Mouse (Mus musculus) limb, embryonic 10.5 days (tissue): ENCODE data around the gene Bptf. TPM values are rescaled to one million over a fixed set of nuclear protein-coding genes. Genes with fewer than 3 reads are reported as not detected.
"Not testable (repeated sequence)": the region's sequence is repeated elsewhere in the genome, so short reads cannot be mapped to it uniquely, and the experiment has no call there.

Experiments used
- DNase-seq: peaks from one replicate; pipeline ENCODE4 v3.0.0-alpha.2; 2017; ENCODE audit warnings: low spot score
- H3K27ac ChIP-seq: fragments of 300-500 bp; sonication (generic); 2 replicates; pipeline ENCODE4 v1.5.1; 2016; ENCODE audit warnings: mild to moderate bottlenecking
- H3K27me3 ChIP-seq: fragments of 300-500 bp; sonication (generic); 2 replicates; pipeline ENCODE4 v1.6.1; 2016; ENCODE audit warnings: low read depth, mild to moderate bottlenecking; ENCODE audit not compliant: poor library complexity, severe bottlenecking
- H3K36me3 ChIP-seq: fragments of 300-500 bp; sonication (generic); 2 replicates; pipeline ENCODE4 v1.6.1; 2016; ENCODE audit warnings: mild to moderate bottlenecking, moderate library complexity
- H3K4me1 ChIP-seq: fragments of 300-500 bp; sonication (generic); 2 replicates; pipeline ENCODE4 v1.6.1; 2016
- H3K4me3 ChIP-seq: fragments of 300-500 bp; sonication (generic); 2 replicates; pipeline ENCODE4 v1.5.1; 2016; ENCODE audit warnings: mild to moderate bottlenecking, moderate library complexity
- H3K9me3 ChIP-seq: fragments of 300-500 bp; sonication (generic); replicated peaks from 2 replicates; pipeline ENCODE4 v1.6.1; 2016; ENCODE audit warnings: mild to moderate bottlenecking
- WGBS: fragments of 180-500 bp; shearing (Covaris S2); methylation state at CpG from one replicate; pipeline ENCODE4 v1.1.7; 2016; 5-methylcytosine and 5-hydroxymethylcytosine counted together
- polyA plus RNA-seq: library from polyadenylated mRNA; unstranded; fragments of >200 nt; fragmentation: Nextera tagmentation; extraction: Ambion mirVana; gene quantifications from 2 replicates; pipeline ENCODE4 v1.2.1, GENCODE M21; 2016

Bptf gene
- 33.8 and 38.8 TPM in 2 replicates for polyA plus RNA-seq

GRCm38 (mm10) chr11:107131749-107132421 is at the start of gene Bptf:
TSS of gene Bptf (minus strand) at chr11:107132127.
- Histone ChIP-seq H3K4me3 (peak within 1 kb of the TSS; percentile 92), H3K36me3 (peaks cover 9% of the 10 kb centered on the region), H3K27ac (peak within 1 kb of the TSS; percentile 99), H3K9me3 (no peaks in the 10 kb centered on the region), H3K27me3 (no peaks in the 10 kb centered on the region), H3K4me1 (peaks cover 20% of the 10 kb centered on the region)
- peak; percentile 93 for DNase-seq
- 2% methylated on average over 78 of the region's 94 CpGs for WGBS

GRCm38 (mm10) chr11:107161215-107161614 is 29.3 kb upstream of the Bptf start:
- Histone ChIP-seq H3K4me1 (no peaks in the 10 kb centered on the region), H3K4me3 (no peak overlapping the region), H3K27ac (no peak overlapping the region), H3K27me3 (no peaks in the 10 kb centered on the region), H3K9me3 (no peaks in the 10 kb centered on the region), H3K36me3 (peaks cover 21% of the 10 kb centered on the region)
- no peak for DNase-seq
- 79% methylated on average over 4 of the region's 4 CpGs for WGBS

DNA sequence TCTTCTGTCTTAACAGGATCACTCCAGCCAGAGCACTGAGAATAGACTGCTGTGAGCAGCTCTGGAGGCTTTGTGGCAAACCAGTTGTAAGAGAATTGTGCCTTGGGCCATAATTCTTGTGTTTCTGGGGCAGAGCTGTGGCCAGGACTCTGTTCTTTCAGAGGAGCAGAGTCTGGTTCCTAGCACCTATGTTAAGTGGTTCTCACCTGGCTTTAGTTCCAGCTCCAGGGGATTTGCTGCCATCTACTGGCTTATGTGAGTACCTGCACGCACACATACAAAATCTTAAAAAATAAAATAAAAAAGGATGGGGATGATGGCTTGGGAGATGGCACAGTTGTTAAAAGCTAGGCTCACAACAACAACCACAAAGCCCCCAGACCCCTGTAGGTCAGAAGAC is 27.1 kb upstream of the Bptf start:
- no peak for DNase-seq
- no peaks in the 10 kb centered on the region for H3K9me3 ChIP-seq
- WGBS, result 42% methylated on average over 1 of the region's 1 CpGs
- no peak overlapping the region for H3K27ac ChIP-seq
- no peak overlapping the region for H3K4me3 ChIP-seq
- no peaks in the 10 kb centered on the region for H3K27me3 ChIP-seq
- no peaks in the 10 kb centered on the region for H3K4me1 ChIP-seq
- H3K36me3 ChIP-seq, result 0 out of 2 replicates have a peak, but pooled peaks cover under 1% of the 10 kb centered on the region

DNA sequence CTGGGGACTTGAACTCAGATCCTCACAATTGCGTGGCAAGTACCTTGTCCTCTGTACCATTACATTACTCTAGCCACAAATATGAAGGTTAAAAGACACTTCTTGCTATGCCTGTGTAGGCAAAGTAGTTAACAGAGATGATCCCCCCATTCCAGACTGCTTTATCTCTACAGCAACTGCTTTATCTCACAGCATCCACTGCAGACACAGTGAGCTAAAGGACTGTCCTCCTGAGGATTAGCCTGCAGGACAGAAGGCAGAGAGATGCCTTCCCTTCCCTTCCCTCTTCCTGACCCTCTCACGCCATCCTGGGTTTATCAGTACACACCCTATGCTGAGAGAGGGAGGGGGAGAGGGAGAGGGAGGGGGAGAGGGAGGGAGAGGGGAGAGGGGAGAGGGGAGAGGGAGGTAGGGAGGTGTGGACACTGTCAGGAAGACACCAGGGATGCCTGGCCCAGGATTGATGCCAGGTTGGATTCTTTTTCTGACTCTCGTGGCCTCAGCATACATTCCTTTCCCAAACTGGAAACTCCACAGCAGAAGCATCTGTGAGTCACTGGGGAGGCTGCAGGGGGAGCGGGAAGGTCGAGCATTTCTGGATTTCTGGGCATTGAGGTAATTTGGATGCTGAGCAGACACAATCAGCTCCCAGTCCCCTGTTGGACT is 25.2 kb upstream of the Bptf start:
- DNase-seq, result no peak
- Histone ChIP-seq H3K9me3 (no peaks in the 10 kb centered on the region), H3K27me3 (no peaks in the 10 kb centered on the region), H3K27ac (no peak overlapping the region), H3K36me3 (no peaks in the 10 kb centered on the region), H3K4me1 (no peaks in the 10 kb centered on the region), H3K4me3 (no peak overlapping the region)
- whole genome bisulfite sequencing, result 54% methylated on average over 5 of the region's 5 CpGs

GRCm38 (mm10) chr11:107155292-107155691 is 23.4 kb upstream of the Bptf start:
- Histone ChIP-seq H3K27me3 (no peaks in the 10 kb centered on the region), H3K9me3 (no peaks in the 10 kb centered on the region), H3K4me1 (no peaks in the 10 kb centered on the region), H3K36me3 (no peaks in the 10 kb centered on the region), H3K4me3 (no peak overlapping the region), H3K27ac (no peak overlapping the region)
- DNase-seq, result no peak
- whole genome bisulfite sequencing, result 91% methylated on average over 5 of the region's 5 CpGs

GRCm38 (mm10) chr11:107154431-107154830 is 22.5 kb upstream of the Bptf start:
- H3K27ac ChIP-seq, result no peak overlapping the region
- no peak for DNase-seq
- no peaks in the 10 kb centered on the region for H3K36me3 ChIP-seq
- 78% methylated on average over 7 of the region's 7 CpGs for WGBS
- no peaks in the 10 kb centered on the region for H3K27me3 ChIP-seq
- H3K4me3 ChIP-seq, result no peak overlapping the region
- H3K9me3 ChIP-seq, result no peaks in the 10 kb centered on the region
- H3K4me1 ChIP-seq, result no peaks in the 10 kb centered on the region

- H3K27ac ChIP-seq, result no peak overlapping the region
- no peaks in the 10 kb centered on the region for H3K27me3 ChIP-seq
- H3K4me3 ChIP-seq, result no peak overlapping the region
- no peaks in the 10 kb centered on the region for H3K36me3 ChIP-seq
- H3K9me3 ChIP-seq, result no peaks in the 10 kb centered on the region
- no peak for DNase-seq
- 79% methylated on average over 5 of the region's 5 CpGs for WGBS
- no peaks in the 10 kb centered on the region for H3K4me1 ChIP-seq
Measured at GRCm38 (mm10) chr11:107153645-107154044, 21.7 kb upstream of the Bptf start.

DNA sequence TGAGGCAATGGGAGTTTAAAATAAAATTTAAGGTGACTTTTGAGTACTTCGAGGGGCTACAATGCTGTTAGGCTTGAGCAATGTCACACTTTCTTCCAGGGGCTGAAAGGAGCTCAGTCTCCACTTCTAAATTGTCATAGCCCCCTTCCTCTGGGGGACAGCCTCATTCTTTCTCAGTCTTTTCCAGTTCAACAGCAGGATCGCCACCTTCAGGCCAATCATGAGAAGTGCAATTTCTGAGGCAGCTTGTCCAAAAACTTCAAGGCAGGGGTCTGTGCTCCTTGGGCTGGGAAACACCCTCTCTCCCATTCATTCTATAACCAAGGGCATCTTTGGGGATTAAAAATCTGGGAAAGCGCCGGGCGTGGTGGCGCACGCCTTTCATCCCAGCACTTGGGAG is 19.9 kb upstream of the Bptf start:
- Histone ChIP-seq H3K4me3 (no peak overlapping the region), H3K9me3 (no peaks in the 10 kb centered on the region), H3K27ac (no peak overlapping the region), H3K36me3 (no peaks in the 10 kb centered on the region), H3K27me3 (no peaks in the 10 kb centered on the region), H3K4me1 (no peaks in the 10 kb centered on the region)
- WGBS, result 74% methylated on average over 7 of the region's 7 CpGs
- DNase-seq, result no peak

DNA sequence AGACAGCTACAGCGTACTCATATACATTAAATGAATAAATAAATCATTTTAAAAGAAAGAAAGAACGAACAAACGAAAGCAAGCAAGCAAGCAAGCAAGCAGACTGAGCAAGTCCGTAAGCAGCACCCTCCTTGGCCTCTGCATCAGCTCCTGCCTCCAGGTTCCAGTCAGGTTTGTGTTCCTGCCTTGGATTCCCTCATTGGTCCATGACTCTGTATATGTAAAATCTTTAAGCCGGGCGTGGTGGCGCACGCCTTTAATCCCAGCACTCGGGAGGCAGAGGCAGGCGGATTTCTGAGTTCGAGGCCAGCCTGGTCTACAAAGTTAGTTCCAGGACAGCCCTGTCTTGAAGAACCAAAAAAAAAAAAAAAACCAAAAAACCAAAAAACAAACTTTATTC is 12.0 kb upstream of the Bptf start:
- not testable (repeated sequence) for DNase-seq, H3K27me3 ChIP-seq, H3K27ac ChIP-seq, H3K9me3 ChIP-seq, H3K4me3 ChIP-seq, H3K36me3 ChIP-seq, H3K4me1 ChIP-seq
- 92% methylated on average over 11 of the region's 11 CpGs for WGBS

DNA sequence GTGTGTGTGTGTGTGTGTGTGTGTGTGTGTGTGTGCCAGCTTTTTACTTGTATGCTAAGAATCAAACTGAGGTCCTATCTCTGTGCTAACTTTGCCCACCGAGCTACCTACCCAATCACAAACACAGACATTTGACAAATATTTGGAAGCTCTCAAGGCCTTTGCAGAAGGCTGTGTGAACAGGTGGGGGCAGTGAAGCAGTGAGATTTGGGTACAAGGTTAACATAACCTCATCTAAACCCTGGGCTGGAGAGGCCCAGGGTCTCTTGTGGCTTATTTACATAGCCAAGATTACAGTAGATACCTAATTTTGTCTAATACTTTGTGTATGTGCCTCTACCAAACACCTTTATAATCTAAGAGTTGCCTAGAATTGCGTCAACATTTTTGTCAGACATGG is 10.5 kb upstream of the Bptf start:
- Histone ChIP-seq H3K27me3 (no peaks in the 10 kb centered on the region), H3K36me3 (no peaks in the 10 kb centered on the region), H3K4me1 (no peaks in the 10 kb centered on the region), H3K9me3 (no peaks in the 10 kb centered on the region), H3K4me3 (no peak overlapping the region), H3K27ac (no peak overlapping the region)
- WGBS, result 90% methylated on average over 2 of the region's 2 CpGs
- no peak for DNase-seq

DNA sequence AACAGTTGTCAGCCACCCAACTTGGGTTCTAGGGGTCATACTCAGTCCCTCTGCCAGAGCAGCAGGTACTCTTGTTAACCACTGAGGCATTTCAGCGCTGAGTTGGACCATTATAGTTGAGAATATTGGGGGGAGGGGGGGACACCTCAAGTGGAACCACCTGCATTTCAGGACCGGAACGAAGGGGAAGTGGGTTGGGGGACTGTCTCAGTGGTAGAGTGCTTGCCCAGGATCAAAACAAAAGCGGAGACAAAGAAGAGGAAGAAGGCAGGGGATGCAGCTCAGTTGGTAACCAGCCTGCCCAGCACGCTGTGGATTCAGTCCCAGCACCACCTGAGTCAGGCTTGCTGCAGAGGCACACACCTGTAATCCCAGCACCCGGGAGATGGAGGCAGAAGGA is 8.8 kb upstream of the Bptf start:
- Histone ChIP-seq H3K4me1 (no peaks in the 10 kb centered on the region), H3K9me3 (no peaks in the 10 kb centered on the region), H3K36me3 (no peaks in the 10 kb centered on the region), H3K27me3 (no peaks in the 10 kb centered on the region), H3K27ac (no peak overlapping the region), H3K4me3 (no peak overlapping the region)
- no peak for DNase-seq
- 29% methylated on average over 6 of the region's 6 CpGs for WGBS

DNA sequence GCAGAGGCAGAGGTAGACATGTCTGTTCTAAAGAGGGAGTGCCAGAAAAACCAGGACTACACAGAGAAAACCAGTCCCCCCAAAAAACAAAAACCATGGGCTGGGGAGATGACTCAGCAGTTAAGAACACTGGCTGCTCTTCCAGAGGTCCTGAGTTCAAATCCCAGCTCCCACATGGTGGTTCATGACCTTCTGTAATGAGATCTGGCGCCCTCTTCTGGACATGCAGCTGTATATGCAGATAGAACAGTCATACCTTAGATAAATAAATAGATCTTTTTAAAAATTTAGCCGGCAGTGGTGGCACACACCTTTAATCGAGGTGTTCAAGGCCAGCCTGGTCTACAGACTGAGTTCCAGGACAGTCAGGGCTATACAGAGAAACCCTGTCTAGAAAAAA is 6.7 kb upstream of the Bptf start:
- H3K27me3 ChIP-seq, result no peaks in the 10 kb centered on the region
- no peak for DNase-seq
- H3K9me3 ChIP-seq, result no peaks in the 10 kb centered on the region
- no peak overlapping the region for H3K4me3 ChIP-seq
- H3K4me1 ChIP-seq, result no peaks in the 10 kb centered on the region
- 85% methylated on average over 3 of the region's 3 CpGs for WGBS
- no peaks in the 10 kb centered on the region for H3K36me3 ChIP-seq
- H3K27ac ChIP-seq, result no peak overlapping the region

GRCm38 (mm10) chr11:107137593-107137992 is 5.7 kb upstream of the Bptf start:
- Histone ChIP-seq H3K4me1 (peaks cover 3% of the 10 kb centered on the region), H3K27me3 (no peaks in the 10 kb centered on the region), H3K27ac (no peak overlapping the region), H3K9me3 (no peaks in the 10 kb centered on the region), H3K36me3 (no peaks in the 10 kb centered on the region), H3K4me3 (no peak overlapping the region)
- DNase-seq, result no peak
- WGBS, result 94% methylated on average over 6 of the region's 6 CpGs
